8 mouse cellular contexts compared by ENCODE assay signal in genomic region chr10:28492870-28493269, GRCm38 (mm10).
A peak's percentile ranks its signal among the peaks of the same experiment; 100 is the strongest.
DNase-seq lines count a peak whose midpoint lies in the region; ATAC-seq lines count a peak whose summit lies in the region.

No protein-coding gene starts in this region.

- H3K4me3 ChIP-seq in forebrain, embryonic 16.5 days (replicated peaks; ENCODE audit: low read length): peak overlapping the region; percentile 16

- peak; percentile 18; the same call in 1 of the 2 replicates for ATAC-seq in forebrain, embryonic 16.5 days
- no peak for ATAC-seq in megakaryocyte progenitor cell, adult 5-6 weeks (replicated peaks; ENCODE audit: poor library complexity)

- H3K9me3 ChIP-seq in forebrain, embryonic 16.5 days (ENCODE audit: control insufficient read depth, low read length): no peaks in the 10 kb centered on the region

- H3K27me3 ChIP-seq in forebrain, embryonic 16.5 days (replicated peaks; ENCODE audit: control insufficient read depth, insufficient read depth, low read length): no peaks in the 10 kb centered on the region

- H3K27ac ChIP-seq in forebrain, embryonic 16.5 days (ENCODE audit: low read length): peak overlapping the region; percentile 76

- WGBS in forebrain, embryonic 16.5 days: 12% methylated on average over 14 of the region's 14 CpGs

- H3K9ac ChIP-seq in forebrain, embryonic 16.5 days (replicated peaks; ENCODE audit: low read depth, low read length): peak overlapping the region; percentile 29; the same call in 1 of the 2 replicates

- peak overlapping the region; percentile 45 for H3K4me2 ChIP-seq in forebrain, embryonic 16.5 days (ENCODE audit: low read length)

- H3K4me1 ChIP-seq in forebrain, embryonic 16.5 days (replicated peaks; ENCODE audit: control insufficient read depth, insufficient read depth, low read length): peaks cover 18% of the 10 kb centered on the region

- DNase-seq in kidney, postnatal 10 days: peak; percentile 9
- DNase-seq in kidney, adult 18-20 months: no peak
- DNase-seq in cerebellum, adult 9-10 months: peak; percentile 31
- DNase-seq in lung, postnatal 4 days: peak; percentile 9 to 56
- DNase-seq in urinary bladder, postnatal 25 days (ENCODE audit: low spot score): no peak
- DNase-seq in spleen, adult 18-20 months: no peak

- H3K36me3 ChIP-seq in forebrain, embryonic 16.5 days (ENCODE audit: control insufficient read depth, insufficient read depth): no peaks in the 10 kb centered on the region

Comparison
In these comparisons a context has a peak if more than half of its experiments do, and no peak if none do; other contexts are left out.
1. DNase-seq: peak in kidney, postnatal 10 days (single experiment), cerebellum, adult 9-10 months (single experiment) and lung, postnatal 4 days (2 of 2); none in kidney, adult 18-20 months (single experiment), urinary bladder, postnatal 25 days (single experiment) and spleen, adult 18-20 months (0 of 2).